Mouse (Mus musculus) E14TG2a.4 (cell line): ENCODE measurements at regions not wholly inside any gene's neighbourhood (a gene's known extent, or its start where the extent isn't known, plus 50 kb on each side); places are given as distances from the start of the nearest gene placed in this dataset.

Experiments
- CTCF ChIP-seq: conservative IDR thresholded peaks from 2 replicates; pipeline ENCODE4 v1.5.1; 2014; ENCODE audit warnings: low read length
- POU5F1 ChIP-seq: IDR thresholded peaks from 2 replicates; pipeline ENCODE4 v1.6.1; 2014; ENCODE audit warnings: low read length, borderline replicate concordance

GRCm38 (mm10) chr15:33896076-33896475 is 461.6 kb downstream of the 9430069I07Rik start:
- TF ChIP-seq CTCF, result no peak
- no peak for TF ChIP-seq POU5F1
